Mouse (Mus musculus) embryonic facial prominence, embryonic 15.5 days (tissue): ENCODE data around the gene C1ra. TPM values are rescaled to one million over a fixed set of nuclear protein-coding genes. Genes with fewer than 3 reads are reported as not detected.
A peak's percentile ranks its signal among the peaks of the same experiment; 100 is the strongest.
"Not testable (repeated sequence)": the region's sequence is repeated elsewhere in the genome, so short reads cannot be mapped to it uniquely, and the experiment has no call there.

Experiments used
- ATAC-seq: fragments of 200-750 bp; cut with Nextera tagmentation; 2 replicates; pipeline ENCODE4 v1.8.0; 2017; ENCODE audit warnings: low read depth, moderate TSS enrichment; ENCODE audit not compliant: insufficient number of reproducible peaks, low FRiP score, low TSS enrichment
- H3K27ac ChIP-seq: fragments of 300-500 bp; sonication (generic); replicated peaks from 2 replicates; pipeline ENCODE4 v1.5.1; 2015; ENCODE audit warnings: mild to moderate bottlenecking, inconsistent platforms
- H3K27me3 ChIP-seq: fragments of 300-500 bp; sonication (generic); 2 replicates; pipeline ENCODE4 v1.6.1; 2015; ENCODE audit warnings: inconsistent platforms
- H3K36me3 ChIP-seq: fragments of 300-500 bp; sonication (generic); 2 replicates; pipeline ENCODE4 v1.6.1; 2015; ENCODE audit warnings: mild to moderate bottlenecking, inconsistent platforms
- H3K4me1 ChIP-seq: fragments of 300-500 bp; sonication (generic); 2 replicates; pipeline ENCODE4 v1.6.1; 2015; ENCODE audit warnings: inconsistent platforms
- H3K4me2 ChIP-seq: fragments of 300-500 bp; sonication (generic); replicated peaks from 2 replicates; pipeline ENCODE4 v1.6.1; 2015; ENCODE audit warnings: mild to moderate bottlenecking, inconsistent platforms
- H3K4me3 ChIP-seq: fragments of 300-500 bp; sonication (generic); replicated peaks from 2 replicates; pipeline ENCODE4 v1.5.1; 2015; ENCODE audit warnings: mild to moderate bottlenecking, inconsistent platforms
- H3K9ac ChIP-seq: fragments of 300-500 bp; sonication (generic); 2 replicates; pipeline ENCODE4 v1.6.1; 2015; ENCODE audit warnings: inconsistent platforms
- H3K9me3 ChIP-seq: fragments of 300-500 bp; sonication (generic); replicated peaks from 2 replicates; pipeline ENCODE4 v1.6.1; 2016; ENCODE audit warnings: inconsistent platforms
- WGBS: fragments of 180-500 bp; shearing (Covaris S2); methylation state at CpG from one replicate; pipeline ENCODE4 v1.1.7; 2015; 5-methylcytosine and 5-hydroxymethylcytosine counted together
- polyA plus RNA-seq: library from polyadenylated mRNA; unstranded; fragments of >200 nt; fragmentation: Nextera tagmentation; extraction: Ambion mirVana; gene quantifications from 2 replicates; pipeline ENCODE4 v1.2.1, GENCODE M21; 2015

The C1ra gene
- polyA plus RNA-seq, 1 experiment from 2014 or later, result 6.1 TPM

DNA sequence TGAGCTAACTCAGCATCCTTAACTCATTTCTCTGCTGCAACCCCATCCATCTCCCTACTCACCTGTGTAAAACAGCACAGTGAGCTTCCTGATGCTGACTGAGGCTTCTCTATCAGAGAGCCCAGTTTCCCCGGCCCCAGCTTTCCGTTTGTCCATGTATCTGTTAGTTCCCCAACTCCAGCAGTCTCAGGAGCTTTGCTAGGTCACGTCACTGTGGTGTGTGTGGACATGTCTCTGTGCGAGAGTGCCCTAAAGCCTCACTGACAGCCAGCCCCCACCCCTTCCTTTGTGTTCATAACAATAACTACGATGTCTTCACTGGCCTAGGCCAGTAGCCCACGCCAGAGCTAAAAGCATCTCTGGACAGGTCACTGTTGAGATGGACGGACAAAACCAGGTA lies 36.0 kb upstream of the C1ra start:
- 0 out of 2 replicates have a peak, but pooled peaks cover 6% of the 10 kb centered on the region for H3K4me1 ChIP-seq
- H3K27me3 ChIP-seq, result no peaks in the 10 kb centered on the region
- ATAC-seq, result no peak
- H3K4me2 ChIP-seq, result no peak overlapping the region
- no peak overlapping the region for H3K9ac ChIP-seq
- WGBS, result 82% methylated on average over 7 of the region's 7 CpGs
- no peaks in the 10 kb centered on the region for H3K9me3 ChIP-seq
- H3K4me3 ChIP-seq, result no peak overlapping the region
- no peaks in the 10 kb centered on the region for H3K36me3 ChIP-seq
- no peak overlapping the region for H3K27ac ChIP-seq

DNA sequence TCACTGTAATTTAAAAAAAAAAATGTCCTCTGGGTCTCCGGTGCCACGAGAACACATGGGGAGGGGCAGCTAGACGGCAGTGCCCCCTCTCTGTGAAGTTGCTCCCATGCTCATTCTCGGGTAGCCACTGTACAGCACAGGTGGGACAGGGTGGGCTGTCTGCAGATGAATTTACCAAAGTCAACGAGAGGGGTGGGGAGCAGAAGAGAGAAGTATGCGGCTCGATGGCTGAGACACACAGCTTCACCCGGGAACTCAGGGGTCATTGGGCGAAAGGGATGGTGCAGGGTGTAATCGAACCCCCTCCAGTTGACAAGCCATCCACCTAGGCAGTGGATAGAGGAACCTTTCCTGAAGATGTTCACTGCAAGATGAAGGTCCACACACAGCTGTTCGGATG lies 35.4 kb upstream of the C1ra start:
- 78% methylated on average over 11 of the region's 11 CpGs for WGBS
- no peaks in the 10 kb centered on the region for H3K27me3 ChIP-seq
- H3K36me3 ChIP-seq, result no peaks in the 10 kb centered on the region
- H3K4me3 ChIP-seq, result no peak overlapping the region
- H3K9ac ChIP-seq, result no peak overlapping the region
- no peak overlapping the region for H3K27ac ChIP-seq
- no peak for ATAC-seq
- 0 out of 2 replicates have a peak, but pooled peaks cover 6% of the 10 kb centered on the region for H3K4me1 ChIP-seq
- no peaks in the 10 kb centered on the region for H3K9me3 ChIP-seq
- H3K4me2 ChIP-seq, result no peak overlapping the region

DNA sequence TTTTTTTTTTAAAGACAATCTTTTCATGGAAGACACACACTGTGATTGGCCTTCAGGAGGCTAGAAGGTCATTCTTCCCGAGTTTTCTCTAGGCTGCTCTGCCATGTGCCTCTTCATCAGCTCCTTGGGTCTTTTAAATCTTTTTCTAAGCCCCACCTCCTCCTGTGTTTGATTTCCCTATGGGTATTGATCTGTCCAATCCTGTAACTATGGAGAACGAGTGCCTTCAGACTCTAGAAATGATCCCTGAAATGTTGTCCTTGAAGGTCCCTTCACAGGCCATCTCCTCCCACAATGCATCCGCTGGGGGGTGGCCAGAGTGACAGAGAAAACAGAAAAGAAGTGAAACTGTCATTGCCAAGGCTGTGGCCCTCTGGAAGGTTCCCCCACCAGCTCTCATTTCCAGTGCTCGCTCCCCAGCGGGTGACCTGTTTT lies 35.0 kb upstream of the C1ra start:
- Histone ChIP-seq H3K27me3 (no peaks in the 10 kb centered on the region), H3K9ac (no peak overlapping the region), H3K36me3 (no peaks in the 10 kb centered on the region), H3K4me3 (no peak overlapping the region), H3K9me3 (no peaks in the 10 kb centered on the region), H3K4me1 (0 out of 2 replicates have a peak, but pooled peaks cover 6% of the 10 kb centered on the region), H3K27ac (no peak overlapping the region), H3K4me2 (no peak overlapping the region)
- WGBS, result 67% methylated on average over 5 of the region's 5 CpGs
- ATAC-seq, result no peak

DNA sequence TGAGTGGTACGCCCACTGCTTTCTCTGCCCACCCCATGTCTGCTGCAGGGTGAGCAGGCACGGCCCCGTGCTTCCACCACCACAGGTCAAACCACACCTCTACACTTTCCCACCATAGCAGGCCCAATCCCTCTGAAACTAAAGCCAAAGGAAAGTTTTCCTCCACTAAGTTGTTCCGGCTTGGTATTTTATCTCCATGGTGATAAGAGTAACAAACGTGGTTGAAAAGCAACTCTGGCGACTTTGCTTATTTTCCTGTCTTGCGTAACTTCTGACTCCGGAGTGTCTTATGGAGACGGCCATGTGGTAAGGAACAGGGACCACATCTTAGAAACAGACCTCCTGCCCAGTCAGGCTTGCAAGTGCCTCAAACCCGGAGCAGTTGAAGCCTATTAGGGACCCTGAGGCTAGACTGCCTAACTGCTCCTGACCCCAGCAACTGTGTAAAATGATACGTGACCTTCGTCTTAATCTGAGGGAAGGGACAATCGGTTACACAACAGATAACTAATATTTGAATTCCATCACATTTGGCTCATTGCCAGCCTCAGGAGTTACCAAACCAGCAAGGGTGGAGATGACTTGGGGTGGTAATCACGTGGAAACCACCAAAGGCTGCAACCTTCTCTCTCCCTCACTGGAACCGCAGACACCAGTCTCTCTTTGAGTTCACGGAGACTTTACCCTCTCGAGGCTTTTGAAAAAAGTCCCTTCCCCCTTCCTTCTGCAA lies 34.1 kb upstream of the C1ra start:
- 0 out of 2 replicates have a peak overlapping the region, but pooled peaks have one; percentile 4 for H3K4me2 ChIP-seq
- WGBS, result 42% methylated on average over 17 of the region's 17 CpGs
- H3K27ac ChIP-seq, result no peak overlapping the region
- H3K9me3 ChIP-seq, result no peaks in the 10 kb centered on the region
- peak; percentile 44 for ATAC-seq
- 0 out of 2 replicates have a peak, but pooled peaks cover 6% of the 10 kb centered on the region for H3K4me1 ChIP-seq
- no peak overlapping the region for H3K9ac ChIP-seq
- no peaks in the 10 kb centered on the region for H3K36me3 ChIP-seq
- H3K27me3 ChIP-seq, result no peaks in the 10 kb centered on the region
- H3K4me3 ChIP-seq, result no peak overlapping the region

DNA sequence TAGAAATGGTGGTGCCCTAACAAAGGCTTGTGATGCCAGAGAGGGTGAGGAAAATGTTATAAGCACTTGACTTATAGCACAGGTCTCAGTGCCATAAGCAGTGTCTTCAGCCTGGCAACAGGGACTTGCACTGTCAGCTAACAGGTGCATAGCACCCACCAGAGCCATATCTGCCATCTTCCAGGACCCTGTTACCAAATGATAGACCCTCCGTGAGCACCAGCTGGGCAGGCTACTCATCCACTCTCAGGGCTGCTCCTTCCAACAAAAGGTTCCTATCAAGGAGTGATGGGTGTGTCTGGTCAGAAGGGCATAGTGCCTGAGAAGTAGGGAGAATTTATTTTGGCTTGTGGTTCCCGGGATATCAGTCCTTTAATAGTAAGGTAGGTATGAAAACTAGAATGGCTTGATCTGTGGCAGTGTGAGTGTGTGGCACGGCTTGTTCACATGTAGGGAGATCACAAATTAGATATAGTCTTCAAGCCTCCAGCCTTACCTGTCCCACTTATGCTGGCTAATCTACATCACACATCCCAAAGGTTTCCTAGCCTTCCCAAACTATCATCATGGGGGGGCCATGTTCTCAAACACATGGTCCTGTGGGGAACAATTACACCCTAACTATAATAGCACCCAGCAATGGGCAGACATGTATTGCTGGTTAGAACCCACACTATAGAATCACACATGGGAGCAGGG lies 33.2 kb upstream of the C1ra start:
- no peaks in the 10 kb centered on the region for H3K36me3 ChIP-seq
- no peak overlapping the region for H3K27ac ChIP-seq
- no peaks in the 10 kb centered on the region for H3K9me3 ChIP-seq
- 0 out of 2 replicates have a peak, but pooled peaks cover 6% of the 10 kb centered on the region for H3K4me1 ChIP-seq
- 82% methylated on average over 3 of the region's 3 CpGs for WGBS
- H3K4me2 ChIP-seq, result no peak overlapping the region
- no peak overlapping the region for H3K9ac ChIP-seq
- no peak for ATAC-seq
- no peaks in the 10 kb centered on the region for H3K27me3 ChIP-seq
- H3K4me3 ChIP-seq, result no peak overlapping the region

DNA sequence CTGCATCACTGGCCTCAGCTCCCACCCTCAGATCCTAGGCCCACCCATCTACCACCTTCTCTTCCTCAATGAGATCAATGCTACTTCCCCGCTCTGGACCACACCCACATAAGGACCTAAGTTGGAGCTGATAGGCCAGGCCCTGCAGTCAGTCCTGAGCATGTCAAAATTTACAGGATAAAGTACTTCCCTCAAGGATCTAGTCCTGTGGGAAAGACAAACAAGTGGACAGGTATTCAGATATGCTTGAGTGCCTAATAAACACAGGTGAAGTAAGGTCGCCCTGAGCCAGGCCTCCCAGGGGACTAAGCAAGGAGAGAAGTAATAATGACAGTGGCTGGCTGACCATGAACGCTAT lies 32.7 kb upstream of the C1ra start:
- Histone ChIP-seq H3K9ac (no peak overlapping the region), H3K27me3 (no peaks in the 10 kb centered on the region), H3K4me1 (0 out of 2 replicates have a peak, but pooled peaks cover 6% of the 10 kb centered on the region), H3K9me3 (no peaks in the 10 kb centered on the region), H3K36me3 (no peaks in the 10 kb centered on the region), H3K27ac (no peak overlapping the region), H3K4me3 (no peak overlapping the region), H3K4me2 (no peak overlapping the region)
- no peak for ATAC-seq
- 89% methylated on average over 3 of the region's 3 CpGs for WGBS

DNA sequence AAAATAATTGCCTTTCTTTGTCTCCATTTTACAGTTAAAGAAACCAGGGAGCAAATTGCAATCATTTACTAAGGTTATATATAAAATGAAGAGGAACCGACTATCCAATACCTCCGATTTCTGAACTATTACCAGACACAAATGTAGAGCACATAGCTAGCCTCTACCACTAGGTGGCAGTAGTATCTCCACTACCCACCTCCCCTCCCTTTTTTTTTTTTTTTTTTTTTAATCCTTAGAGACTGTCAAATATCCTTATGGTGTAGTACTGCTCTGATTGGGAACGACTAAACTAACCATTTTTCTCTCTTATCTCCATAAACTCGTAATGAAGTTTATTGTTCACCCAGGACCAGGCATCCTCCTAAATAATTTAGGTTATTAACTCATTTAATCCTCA lies 31.9 kb upstream of the C1ra start:
- no peak overlapping the region for H3K4me2 ChIP-seq
- no peaks in the 10 kb centered on the region for H3K9me3 ChIP-seq
- no peak for ATAC-seq
- WGBS, result 53% methylated on average over 4 of the region's 4 CpGs
- no peak overlapping the region for H3K27ac ChIP-seq
- H3K9ac ChIP-seq, result no peak overlapping the region
- no peak overlapping the region for H3K4me3 ChIP-seq
- H3K36me3 ChIP-seq, result no peaks in the 10 kb centered on the region
- H3K27me3 ChIP-seq, result no peaks in the 10 kb centered on the region
- H3K4me1 ChIP-seq, result 0 out of 2 replicates have a peak, but pooled peaks cover 7% of the 10 kb centered on the region

DNA sequence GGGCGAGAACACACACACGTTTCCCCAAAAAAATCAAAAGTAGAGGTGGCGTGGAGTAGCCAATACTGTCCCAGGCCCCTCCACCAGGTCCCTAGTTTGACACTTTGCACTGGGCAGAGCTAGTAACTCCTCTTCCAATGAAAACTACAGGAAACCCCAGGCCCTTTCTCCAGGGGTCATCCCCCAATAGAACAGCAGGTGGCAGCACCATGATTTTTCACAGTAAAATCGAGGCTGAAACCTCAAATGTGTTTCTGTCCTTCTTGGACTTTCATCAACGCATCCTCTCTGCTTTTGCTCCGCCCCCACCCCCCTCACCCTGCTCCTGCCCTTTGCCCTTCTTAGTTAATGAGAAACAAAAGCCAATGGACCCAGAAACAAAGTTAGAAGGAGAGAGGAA lies 30.6 kb upstream of the C1ra start:
- H3K36me3 ChIP-seq, result no peaks in the 10 kb centered on the region
- H3K4me1 ChIP-seq, result 0 out of 2 replicates have a peak, but pooled peaks cover 9% of the 10 kb centered on the region
- H3K4me2 ChIP-seq, result no peak overlapping the region
- H3K9me3 ChIP-seq, result no peaks in the 10 kb centered on the region
- no peaks in the 10 kb centered on the region for H3K27me3 ChIP-seq
- 24% methylated on average over 6 of the region's 6 CpGs for WGBS
- no peak for ATAC-seq
- H3K4me3 ChIP-seq, result no peak overlapping the region
- no peak overlapping the region for H3K27ac ChIP-seq
- no peak overlapping the region for H3K9ac ChIP-seq

DNA sequence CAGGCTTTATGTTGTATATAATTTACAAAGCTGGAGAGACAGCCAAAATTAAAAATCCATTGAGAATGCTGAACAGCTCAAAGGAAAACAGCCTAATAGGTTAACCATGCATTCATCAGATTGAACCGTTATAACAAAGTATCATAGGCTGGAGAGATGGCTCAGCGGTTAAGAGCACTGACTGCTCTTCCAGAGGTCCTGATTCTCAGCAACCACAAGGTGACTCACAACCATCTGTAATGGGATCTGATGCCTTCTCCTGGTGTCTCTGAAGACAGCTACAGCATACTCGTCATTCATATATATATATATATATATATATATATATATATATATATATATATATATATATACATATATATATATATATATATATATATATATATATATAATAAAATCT lies 28.4 kb upstream of the C1ra start:
- 86% methylated on average over 3 of the region's 3 CpGs for WGBS
- not testable (repeated sequence) for H3K4me1 ChIP-seq, H3K27ac ChIP-seq, H3K9ac ChIP-seq, H3K4me2 ChIP-seq, H3K27me3 ChIP-seq, H3K4me3 ChIP-seq, H3K9me3 ChIP-seq, H3K36me3 ChIP-seq, ATAC-seq

DNA sequence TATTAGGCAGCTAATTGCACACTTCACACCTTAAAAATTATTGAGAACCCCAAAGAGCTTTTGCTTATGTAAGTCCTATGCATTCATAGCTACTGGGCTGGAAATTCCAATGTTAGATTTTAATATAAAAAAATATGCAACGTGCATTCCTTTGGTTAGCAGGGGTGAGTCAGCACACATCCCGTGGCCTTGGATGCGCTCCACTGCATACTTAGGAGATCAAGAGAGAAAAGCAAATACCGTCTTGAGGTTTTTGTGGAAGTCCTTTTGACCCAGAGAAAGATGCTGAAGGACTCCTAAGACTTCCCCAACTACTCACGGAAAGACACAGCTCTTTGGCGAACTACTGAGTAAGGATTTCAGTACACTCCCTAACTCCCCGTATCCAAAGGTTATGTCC lies 27.4 kb upstream of the C1ra start:
- no peaks in the 10 kb centered on the region for H3K36me3 ChIP-seq
- ATAC-seq, result no peak
- H3K4me2 ChIP-seq, result no peak overlapping the region
- WGBS, result 55% methylated on average over 7 of the region's 7 CpGs
- no peak overlapping the region for H3K27ac ChIP-seq
- no peak overlapping the region for H3K4me3 ChIP-seq
- no peaks in the 10 kb centered on the region for H3K9me3 ChIP-seq
- 0 out of 2 replicates have a peak, but pooled peaks cover 3% of the 10 kb centered on the region for H3K4me1 ChIP-seq
- H3K27me3 ChIP-seq, result no peaks in the 10 kb centered on the region
- H3K9ac ChIP-seq, result no peak overlapping the region

DNA sequence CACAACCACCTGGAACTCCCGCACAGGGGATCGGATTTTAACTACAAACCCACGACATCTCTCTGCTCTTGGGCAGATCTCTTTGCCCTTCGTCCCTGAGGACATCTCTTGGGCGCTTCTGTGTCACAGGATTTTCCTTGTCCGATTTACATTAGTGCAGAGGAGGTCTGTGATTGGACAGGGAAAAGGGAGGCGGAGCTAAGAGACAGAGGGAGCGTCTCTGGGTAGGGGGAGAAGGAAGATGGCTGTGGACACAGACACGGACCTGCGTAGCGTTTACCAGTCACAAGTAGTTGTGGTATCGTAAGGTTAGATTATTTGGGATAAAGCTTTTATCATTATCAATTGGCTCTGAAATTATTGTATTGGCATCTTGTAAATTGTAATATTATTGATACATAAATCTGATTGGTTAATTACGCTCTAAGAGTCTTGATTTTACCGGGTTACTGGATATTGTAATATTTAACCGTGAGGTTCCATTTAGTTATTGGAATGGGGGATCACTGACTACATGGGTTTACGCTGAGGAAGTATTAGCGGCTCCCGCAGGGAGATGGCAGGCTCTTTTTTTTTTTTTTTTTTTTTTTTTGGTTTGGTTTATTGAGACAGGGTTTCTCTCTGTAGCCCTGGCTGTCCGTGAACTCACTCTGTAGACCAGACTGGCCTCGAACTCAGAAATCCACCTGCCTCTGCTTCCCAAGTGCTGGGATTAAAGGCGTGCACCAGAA lies 26.6 kb upstream of the C1ra start:
- no peaks in the 10 kb centered on the region for H3K36me3 ChIP-seq
- no peaks in the 10 kb centered on the region for H3K9me3 ChIP-seq
- H3K4me2 ChIP-seq, result peak overlapping the region; percentile 40
- peak overlapping the region; percentile 21 for H3K4me3 ChIP-seq
- H3K27ac ChIP-seq, result no peak overlapping the region
- no peak for ATAC-seq
- 26% methylated on average over 21 of the region's 21 CpGs for WGBS
- H3K4me1 ChIP-seq, result 0 out of 2 replicates have a peak, but pooled peaks cover 3% of the 10 kb centered on the region
- H3K9ac ChIP-seq, result no peak overlapping the region
- no peaks in the 10 kb centered on the region for H3K27me3 ChIP-seq
